Mouse (Mus musculus) olfactory bulb, adult 2 months (tissue): Measurements from ENCODE around the gene Tstd2.

Source experiments
- CTCF ChIP-seq: fragments of 200-500 bp; IDR thresholded peaks from 2 replicates; pipeline ENCODE4 v1.5.1; 2012; ENCODE audit warnings: low read depth, mild to moderate bottlenecking, low read length, moderate library complexity; ENCODE audit not compliant: insufficient read depth
- POLR2A ChIP-seq: fragments of 200-500 bp; IDR thresholded peaks from 2 replicates; pipeline ENCODE4 v1.6.1; 2012; ENCODE audit warnings: mild to moderate bottlenecking, low read depth, low read length, moderate library complexity; ENCODE audit not compliant: insufficient read depth

DNA sequence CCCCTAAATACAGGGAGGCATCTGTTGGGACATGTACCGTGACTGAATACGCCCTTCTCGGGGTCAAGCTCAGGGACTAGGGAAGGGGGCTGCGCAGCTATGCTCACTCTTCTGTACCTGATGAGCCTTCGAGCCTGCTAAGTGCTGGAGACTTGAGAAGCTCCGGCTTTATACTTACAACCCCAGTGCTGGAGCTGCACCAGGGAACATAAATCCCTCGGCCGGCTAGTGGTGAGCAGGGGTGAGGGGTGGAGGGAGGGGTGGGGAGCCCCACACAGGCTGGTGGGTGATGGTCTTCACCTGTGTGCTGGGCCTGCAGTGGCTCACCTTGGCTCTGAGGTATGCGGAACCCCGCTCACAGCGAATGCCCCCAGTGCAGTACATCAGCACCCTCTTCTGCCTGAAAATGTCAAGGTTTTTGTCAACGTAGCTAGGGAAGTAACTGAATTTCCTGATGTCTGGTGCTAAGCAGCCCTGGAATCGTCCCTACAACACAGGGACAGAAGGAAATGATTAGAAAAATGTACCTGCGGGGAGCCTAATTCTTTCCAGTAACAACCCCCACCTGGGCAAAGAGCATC is 18.9 kb downstream of the Tstd2 start:
- no peak for TF ChIP-seq POLR2A
- TF ChIP-seq CTCF = no peak
